Mouse (Mus musculus) brain, embryonic 18.5 days (tissue): Measurements from ENCODE around the gene Atp8b4.
"Not testable (repeated sequence)": the region's sequence is repeated elsewhere in the genome, so short reads cannot be mapped to it uniquely, and the experiment has no call there.

ENCODE experiments used
- DNase-seq: peaks from one replicate; pipeline ENCODE4 v3.0.0-alpha.2; 2012; ENCODE audit warnings: low read depth, low spot score

Atp8b4 gene

GRCm38 (mm10) chr2:126495832-126496695 lies 4.4 kb downstream of the Atp8b4 start:
- DNase-seq: no peak

- no peak for DNase-seq
Observed at GRCm38 (mm10) chr2:126495230-126495629, 5.2 kb downstream of the Atp8b4 start.

GRCm38 (mm10) chr2:126493306-126493705 lies 7.2 kb downstream of the Atp8b4 start:
- no peak for DNase-seq

- no peak for DNase-seq
Observed at GRCm38 (mm10) chr2:126492713-126493112, 7.8 kb downstream of the Atp8b4 start.

GRCm38 (mm10) chr2:126491446-126491845 lies 9.0 kb downstream of the Atp8b4 start:
- DNase-seq: no peak

- DNase-seq: no peak
Observed at GRCm38 (mm10) chr2:126490573-126490972, 9.9 kb downstream of the Atp8b4 start.

GRCm38 (mm10) chr2:126485262-126486017 lies 15.0 kb downstream of the Atp8b4 start:
- DNase-seq: no peak

- DNase-seq: no peak
Observed at GRCm38 (mm10) chr2:126483337-126483736, 17.1 kb downstream of the Atp8b4 start.

GRCm38 (mm10) chr2:126477556-126477955 lies 22.9 kb downstream of the Atp8b4 start:
- no peak for DNase-seq

GRCm38 (mm10) chr2:126475681-126476410 lies 24.6 kb downstream of the Atp8b4 start:
- DNase-seq: no peak

GRCm38 (mm10) chr2:126474019-126474418 lies 26.5 kb downstream of the Atp8b4 start:
- no peak for DNase-seq

GRCm38 (mm10) chr2:126472836-126473235 lies 27.6 kb downstream of the Atp8b4 start:
- no peak for DNase-seq

GRCm38 (mm10) chr2:126467790-126468189 lies 32.7 kb downstream of the Atp8b4 start:
- no peak for DNase-seq

- DNase-seq: no peak
Observed at GRCm38 (mm10) chr2:126466391-126467134, 33.9 kb downstream of the Atp8b4 start.

- DNase-seq: no peak
Observed at GRCm38 (mm10) chr2:126458661-126459060, 41.8 kb downstream of the Atp8b4 start.

GRCm38 (mm10) chr2:126457759-126458158 lies 42.7 kb downstream of the Atp8b4 start:
- DNase-seq: not testable (repeated sequence)

- no peak for DNase-seq
Observed at GRCm38 (mm10) chr2:126450937-126451302, 49.6 kb downstream of the Atp8b4 start.

GRCm38 (mm10) chr2:126450210-126450936 lies 50.1 kb downstream of the Atp8b4 start:
- peak; percentile 26 for DNase-seq

- DNase-seq: no peak
Observed at GRCm38 (mm10) chr2:126445039-126445438, 55.4 kb downstream of the Atp8b4 start.

- DNase-seq: no peak
Observed at GRCm38 (mm10) chr2:126441586-126441985, 58.9 kb downstream of the Atp8b4 start.

- DNase-seq: no peak
Observed at GRCm38 (mm10) chr2:126434712-126435111, 65.8 kb downstream of the Atp8b4 start.
